Mouse (Mus musculus) olfactory bulb, adult 2 months (tissue): ENCODE measurements at regions not wholly inside any gene's neighbourhood (a gene's known extent, or its start where the extent isn't known, plus 50 kb on each side); places are given as distances from the start of the nearest gene placed in this dataset.

ENCODE experiments used
- CTCF ChIP-seq: fragments of 200-500 bp; IDR thresholded peaks from 2 replicates; pipeline ENCODE4 v1.5.1; 2012; ENCODE audit warnings: low read depth, mild to moderate bottlenecking, low read length, moderate library complexity; ENCODE audit not compliant: insufficient read depth
- POLR2A ChIP-seq: fragments of 200-500 bp; IDR thresholded peaks from 2 replicates; pipeline ENCODE4 v1.6.1; 2012; ENCODE audit warnings: mild to moderate bottlenecking, low read depth, low read length, moderate library complexity; ENCODE audit not compliant: insufficient read depth

DNA sequence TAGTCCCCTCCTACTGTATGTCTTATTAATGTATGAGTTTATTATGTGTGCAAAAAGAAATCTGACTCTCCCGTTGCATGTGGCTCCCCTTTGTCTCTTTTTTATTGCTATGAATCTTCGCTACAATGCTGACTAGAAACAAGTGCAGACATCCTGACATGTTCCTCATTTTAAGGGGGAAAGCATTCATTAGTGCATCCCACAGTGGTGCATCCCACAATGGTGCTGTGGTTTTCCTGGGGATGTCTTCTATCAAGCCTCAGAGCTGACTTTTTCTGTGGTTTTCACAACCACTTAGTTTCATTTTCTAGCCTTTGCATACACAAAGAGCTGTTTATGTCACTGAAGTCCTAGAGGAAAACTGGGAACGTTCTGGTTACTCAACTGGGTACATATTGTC, 72.9 kb downstream of the Cxcl12 start:
- no peak for TF ChIP-seq CTCF
- no peak for TF ChIP-seq POLR2A
